Comparison of ENCODE assay signal across 8 mouse cellular contexts in genomic region chr10:109011226-109012165, GRCm38 (mm10). TPM values are rescaled to one million over a fixed set of nuclear protein-coding genes. Genes with fewer than 3 reads are reported as not detected.
DNase-seq lines count a peak whose midpoint lies in the region; ATAC-seq and TF ChIP-seq lines count a peak whose summit lies in the region.

No protein-coding gene starts in this region.

- no peak overlapping the region for H3K27ac ChIP-seq in embryonic facial prominence, embryonic 10.5 days (replicated peaks)
- no peak overlapping the region for H3K27ac ChIP-seq in heart, embryonic 16.5 days (ENCODE audit: low read length)
- 0 out of 2 replicates have a peak overlapping the region, but pooled peaks have one; percentile 42 for H3K27ac ChIP-seq in midbrain, embryonic 10.5 days (replicated peaks)
- no peak overlapping the region for H3K27ac ChIP-seq in stomach, embryonic 15.5 days

- H3K79me2 ChIP-seq in C2C12 (ENCODE audit: control insufficient read depth, insufficient read depth), result no peaks in the 10 kb centered on the region

- no peaks in the 10 kb centered on the region for H3K79me3 ChIP-seq in C2C12 (ENCODE audit: low read depth)

- H3K4me3 ChIP-seq in C2C12 (ENCODE audit: insufficient read depth, poor library complexity, severe bottlenecking), result peak overlapping the region; percentile 19
- H3K4me3 ChIP-seq in embryonic facial prominence, embryonic 10.5 days, result peak overlapping the region; percentile 72
- peak overlapping the region; percentile 58 for H3K4me3 ChIP-seq in heart, embryonic 16.5 days (ENCODE audit: low read length)
- peak overlapping the region; percentile 75 for H3K4me3 ChIP-seq in midbrain, embryonic 10.5 days
- peak overlapping the region; percentile 43 for H3K4me3 ChIP-seq in stomach, embryonic 15.5 days (replicated peaks)

- no peak; the same call in none of the 2 replicates for ATAC-seq in heart, embryonic 16.5 days (replicated peaks; ENCODE audit: extremely low read depth, insufficient read depth, low FRiP score)
- ATAC-seq in stomach, embryonic 15.5 days (ENCODE audit: insufficient read depth, low FRiP score, low read depth), result peak; percentile 80

- no peaks in the 10 kb centered on the region for H3K9me3 ChIP-seq in embryonic facial prominence, embryonic 10.5 days
- no peaks in the 10 kb centered on the region for H3K9me3 ChIP-seq in heart, embryonic 16.5 days (replicated peaks; ENCODE audit: control insufficient read depth, low read length)
- no peaks in the 10 kb centered on the region for H3K9me3 ChIP-seq in midbrain, embryonic 10.5 days (replicated peaks)
- no peaks in the 10 kb centered on the region for H3K9me3 ChIP-seq in stomach, embryonic 15.5 days

- peak overlapping the region; percentile 33 for H3ac ChIP-seq in C2C12 (ENCODE audit: control insufficient read depth, insufficient read length, low read depth)

- DNase-seq in ZHBTc4 (ENCODE audit: low read depth, low spot score), result peak; percentile 78
- DNase-seq in embryonic facial prominence, embryonic 10.5 days (ENCODE audit: low spot score), result peak; percentile 63
- DNase-seq in layer of hippocampus, postnatal 10 days (ENCODE audit: low spot score in 2 of 2), result peak; percentile 19 to 47
- peak; percentile 63 for DNase-seq in midbrain, embryonic 10.5 days (ENCODE audit: low spot score)
- no peak for DNase-seq in natural killer cell, adult 2 months (ENCODE audit: low spot score in 2 of 2)

- no peaks in the 10 kb centered on the region for H3K36me3 ChIP-seq in C2C12 (ENCODE audit: control insufficient read depth, insufficient read depth)
- H3K36me3 ChIP-seq in embryonic facial prominence, embryonic 10.5 days (replicated peaks), result no peaks in the 10 kb centered on the region
- no peaks in the 10 kb centered on the region for H3K36me3 ChIP-seq in heart, embryonic 16.5 days (ENCODE audit: control insufficient read depth, insufficient read depth)
- H3K36me3 ChIP-seq in midbrain, embryonic 10.5 days, result no peaks in the 10 kb centered on the region
- H3K36me3 ChIP-seq in stomach, embryonic 15.5 days, result no peaks in the 10 kb centered on the region

- WGBS in embryonic facial prominence, embryonic 10.5 days, result 2% methylated on average over 29 of the region's 29 CpGs
- under 1% methylated on average over 27 of the region's 29 CpGs for WGBS in heart, embryonic 16.5 days
- WGBS in midbrain, embryonic 10.5 days, result 1% methylated on average over 29 of the region's 29 CpGs
- WGBS in stomach, embryonic 15.5 days, result 2% methylated on average over 28 of the region's 29 CpGs

- H3K4me2 ChIP-seq in heart, embryonic 16.5 days (ENCODE audit: low read depth, low read length), result peak overlapping the region; percentile 93
- H3K4me2 ChIP-seq in stomach, embryonic 15.5 days, result peak overlapping the region; percentile 88

- no peak for TF ChIP-seq CTCF in C2C12 (IDR thresholded peaks at IDR 0.05; ENCODE audit: control insufficient read depth, insufficient read depth, insufficient read length)

- peak overlapping the region; percentile 26 for H3K9ac ChIP-seq in heart, embryonic 16.5 days (ENCODE audit: low read length)
- H3K9ac ChIP-seq in stomach, embryonic 15.5 days, result no peak overlapping the region

- no peaks in the 10 kb centered on the region for H3K27me3 ChIP-seq in C2C12 (ENCODE audit: control insufficient read depth, insufficient read depth, insufficient read length)
- H3K27me3 ChIP-seq in embryonic facial prominence, embryonic 10.5 days (replicated peaks; ENCODE audit: low read depth, poor library complexity, severe bottlenecking), result peaks cover 40% of the 10 kb centered on the region
- H3K27me3 ChIP-seq in heart, embryonic 16.5 days (ENCODE audit: control insufficient read depth, insufficient read depth, low read length), result peaks cover 7% of the 10 kb centered on the region
- H3K27me3 ChIP-seq in midbrain, embryonic 10.5 days (ENCODE audit: low read depth, poor library complexity, severe bottlenecking), result peaks cover 41% of the 10 kb centered on the region
- 0 out of 2 replicates have a peak, but pooled peaks cover 17% of the 10 kb centered on the region for H3K27me3 ChIP-seq in stomach, embryonic 15.5 days (replicated peaks)

- H3K4me1 ChIP-seq in embryonic facial prominence, embryonic 10.5 days, result peaks cover 17% of the 10 kb centered on the region
- no peaks in the 10 kb centered on the region for H3K4me1 ChIP-seq in heart, embryonic 16.5 days (ENCODE audit: control insufficient read depth, insufficient read depth, low read length)
- peaks cover 21% of the 10 kb centered on the region for H3K4me1 ChIP-seq in midbrain, embryonic 10.5 days
- peaks cover 9% of the 10 kb centered on the region for H3K4me1 ChIP-seq in stomach, embryonic 15.5 days

TF ChIP-seq in C2C12, 6 proteins besides CTCF, POLR2A, EP300 and RAD21:
- TF ChIP-seq MAX (IDR thresholded peaks at IDR 0.05), result no peak
- no peak for TF ChIP-seq MYOG (IDR thresholded peaks at IDR 0.05; ENCODE audit: control insufficient read depth, extremely low read depth, insufficient read length)
- no peak for TF ChIP-seq MYOD1 (IDR thresholded peaks at IDR 0.05; ENCODE audit: control insufficient read depth, insufficient read length, low read depth)
- TF ChIP-seq CEBPB (IDR thresholded peaks at IDR 0.05; ENCODE audit: low read depth), result no peak
- TF ChIP-seq FOSL1 (IDR thresholded peaks at IDR 0.05; ENCODE audit: insufficient read depth, low read length, poor library complexity, severe bottlenecking), result no peak
- TF ChIP-seq USF1 (IDR thresholded peaks at IDR 0.05; ENCODE audit: low read depth), result no peak

RNA-seq across cellular contexts. Expression of gene Syt1, which starts 0.7 kb away (rescaled TPM):
- 0.09 TPM for polyA plus RNA-seq in C2C12 (2012; fragmentation: generic; extraction: Trizol)
- 2.6 and 3.3 TPM in 2 replicates for polyA plus RNA-seq in embryonic facial prominence, embryonic 10.5 days (2016; fragmentation: Nextera tagmentation; extraction: Ambion mirVana)
- 0.56 and 0.91 TPM in 2 replicates for polyA plus RNA-seq in heart, embryonic 16.5 days (2015; fragmentation: Nextera tagmentation; extraction: Ambion mirVana)
- total RNA-seq in layer of hippocampus, postnatal 10 days (2021), result 100 to 1,000 TPM; 629 to 667 TPM
- 5.0 and 10.3 TPM in 2 replicates for polyA plus RNA-seq in midbrain, embryonic 10.5 days (2016; fragmentation: Nextera tagmentation; extraction: Ambion mirVana)
- 7.2 and 8.3 TPM in 2 replicates for polyA plus RNA-seq in stomach, embryonic 15.5 days (2015; fragmentation: Nextera tagmentation; extraction: Ambion mirVana)

Comparison
In these comparisons a context has a peak if more than half of its experiments do, and no peak if none do; other contexts are left out.
1. H3K4me3 ChIP-seq: peak in every context shown above with its lines; median percentile 75 in midbrain, embryonic 10.5 days; 72 in embryonic facial prominence, embryonic 10.5 days; 58 in heart, embryonic 16.5 days; 43 in stomach, embryonic 15.5 days; 19 in C2C12.
2. DNase-seq: peak in ZHBTc4 (single experiment), embryonic facial prominence, embryonic 10.5 days (single experiment), layer of hippocampus, postnatal 10 days (2 of 2) and midbrain, embryonic 10.5 days (single experiment); none in natural killer cell, adult 2 months (0 of 2).